Mouse (Mus musculus) heart, embryonic 16.5 days (tissue): ENCODE measurements around the gene Lgals8. TPM values are rescaled to one million over a fixed set of nuclear protein-coding genes. Genes with fewer than 3 reads are reported as not detected.

Experiments used
- ATAC-seq: fragments of 200-750 bp; cut with Nextera tagmentation; replicated peaks from 2 replicates; pipeline ENCODE4 v1.8.0; 2017; ENCODE audit warnings: moderate number of reproducible peaks; ENCODE audit not compliant: insufficient read depth, low FRiP score; ENCODE audit errors: extremely low read depth
- H3K27ac ChIP-seq: fragments of 300-500 bp; sonication (generic); 2 replicates; pipeline ENCODE4 v1.5.1; 2014; ENCODE audit warnings: mild to moderate bottlenecking, low read length, control low read depth, moderate library complexity
- H3K27me3 ChIP-seq: fragments of 300-500 bp; sonication (generic); 2 replicates; pipeline ENCODE4 v1.6.1; 2014; ENCODE audit warnings: low read length, mixed read lengths; ENCODE audit not compliant: control insufficient read depth, insufficient read depth
- H3K36me3 ChIP-seq: fragments of 300-500 bp; sonication (generic); 2 replicates; pipeline ENCODE4 v1.6.1; 2014; ENCODE audit not compliant: control insufficient read depth, insufficient read depth
- H3K4me1 ChIP-seq: fragments of 300-500 bp; sonication (generic); 2 replicates; pipeline ENCODE4 v1.6.1; 2014; ENCODE audit warnings: low read length, mixed read lengths; ENCODE audit not compliant: control insufficient read depth, insufficient read depth
- H3K4me2 ChIP-seq: fragments of 300-500 bp; sonication (generic); 2 replicates; pipeline ENCODE4 v1.6.1; 2014; ENCODE audit warnings: low read depth, mild to moderate bottlenecking, control low read depth, low read length
- H3K4me3 ChIP-seq: fragments of 300-500 bp; sonication (generic); 2 replicates; pipeline ENCODE4 v1.5.1; 2014; ENCODE audit warnings: mild to moderate bottlenecking, control low read depth, low read length
- H3K9ac ChIP-seq: fragments of 300-500 bp; sonication (generic); 2 replicates; pipeline ENCODE4 v1.6.1; 2014; ENCODE audit warnings: low read length, control low read depth
- H3K9me3 ChIP-seq: fragments of 300-500 bp; sonication (generic); replicated peaks from 2 replicates; pipeline ENCODE4 v1.6.1; 2016; ENCODE audit warnings: low read length; ENCODE audit not compliant: control insufficient read depth
- WGBS: fragments of 180-500 bp; shearing (Covaris S2); extraction: QIAGEN DNeasy Blood & Tissue Kit; methylation state at CpG from one replicate; pipeline ENCODE4 v1.1.7; 2014; 5-methylcytosine and 5-hydroxymethylcytosine counted together
- polyA plus RNA-seq: library from polyadenylated mRNA; unstranded; fragments of >200 nt; fragmentation: Nextera tagmentation; extraction: Ambion mirVana; gene quantifications from 2 replicates; pipeline ENCODE4 v1.2.1, GENCODE M21; 2015

The Lgals8 gene
- polyA plus RNA-seq, 1 experiment from 2014 or later: 19.8 TPM

- Histone ChIP-seq H3K4me3 (peak within 1 kb of the TSS; percentile 100), H3K9ac (peak within 1 kb of the TSS; percentile 79), H3K4me2 (peak within 1 kb of the TSS; percentile 100), H3K27ac (peak within 1 kb of the TSS; percentile 83), H3K9me3 (no peaks in the 10 kb centered on the region), H3K36me3 (no peaks in the 10 kb centered on the region; the same call in 1 of the 2 replicates), H3K27me3 (no peaks in the 10 kb centered on the region), H3K4me1 (peaks cover 9% of the 10 kb centered on the region)
- WGBS: under 1% methylated on average over 43 of the region's 43 CpGs
- peak; percentile 96 for ATAC-seq
These were observed 69.9 kb downstream of the Lgals8 start, which contains the start of gene Heatr1 for GRCm38 (mm10) chr13:12394609-12395505. Gene Heatr1 (plus strand): TSS chr13:12395027.

Other genes with a start within 250 kb of the Lgals8 start
- 11.4 and 11.9 TPM in 2 replicates for gene Mtr, start 206.8 kb downstream of the Lgals8 start, polyA plus RNA-seq
- gene Actn2, start 124.2 kb downstream of the Lgals8 start, polyA plus RNA-seq: 1,874 and 1,903 TPM in 2 replicates
- 8.4 and 8.6 TPM in 2 replicates for gene Heatr1, start 69.9 kb downstream of the Lgals8 start, polyA plus RNA-seq
- 0.90 and 2.2 TPM in 2 replicates for gene Edaradd, start 55.5 kb upstream of the Lgals8 start, polyA plus RNA-seq
- gene Ero1lb, start 100.9 kb upstream of the Lgals8 start, polyA plus RNA-seq: 5.8 and 6.1 TPM in 2 replicates